Mouse (Mus musculus): Measurements from ENCODE around the gene Gigyf1. TPM values are rescaled to one million over a fixed set of nuclear protein-coding genes. Genes with fewer than 3 reads are reported as not detected.
A peak's percentile ranks its signal among the peaks of the same experiment; 100 is the strongest.

The Gigyf1 gene
- total RNA-seq, 1 experiment = 24.7 TPM

DNA sequence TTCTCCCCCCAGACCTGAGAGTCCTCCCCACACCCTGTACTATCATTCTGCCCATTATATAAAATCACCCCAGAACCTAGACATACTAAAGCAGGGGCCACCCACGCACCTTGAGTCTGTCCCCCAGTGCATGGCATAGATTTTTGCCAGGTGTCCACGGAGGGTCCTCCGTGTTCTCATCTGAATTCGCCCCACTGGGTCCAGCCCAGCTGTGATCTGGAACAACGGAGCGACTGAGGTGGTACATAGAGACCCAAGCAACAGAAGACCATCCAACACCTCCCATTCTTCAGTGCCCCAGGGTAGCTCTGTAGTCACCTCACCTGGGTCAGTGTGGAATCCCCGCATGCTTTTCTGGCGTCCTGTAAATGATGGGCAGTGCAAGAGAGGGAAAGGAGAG, 11.7 kb downstream of the Gigyf1 start:
- Histone ChIP-seq H3K4me1 (ENCODE audit: control insufficient read depth in 2 of 2, insufficient read depth in 2 of 2, low read length in 2 of 2, poor library complexity in 1 of 2) (peaks cover 0 to 17% of the 10 kb centered on the region in 2 experiments; a peak in 2 of 4 replicates), H3K27ac (ENCODE audit: insufficient read depth, low read depth, low read length, poor library complexity, severe bottlenecking) (no peak overlapping the region), H3K4me3 (ENCODE audit: insufficient read depth in 1 of 2, low read depth in 1 of 2, low read length in 2 of 2, poor library complexity in 1 of 2, severe bottlenecking in 1 of 2) (0 out of 4 replicates have a peak overlapping the region, but pooled peaks have one; percentile 28 to 86), H3K36me3 (ENCODE audit: control insufficient read depth, insufficient read depth, low read length, poor library complexity, severe bottlenecking) (peaks cover 41% of the 10 kb centered on the region), H3K9me3 (ENCODE audit: control insufficient read depth, insufficient read depth, low read depth, low read length) (no peaks in the 10 kb centered on the region), H3K9ac (ENCODE audit: insufficient read depth, low read depth, low read length, poor library complexity, severe bottlenecking) (no peak overlapping the region)
- TF ChIP-seq CHD2 (IDR thresholded peaks at IDR 0.05; ENCODE audit: low read depth, low read length) (no peak), HCFC1 (IDR thresholded peaks at IDR 0.05; ENCODE audit: borderline replicate concordance, insufficient read depth, low read length) (no peak), MAFK (IDR thresholded peaks at IDR 0.05; ENCODE audit: insufficient read depth, low read depth, low read length) (no peak), ZC3H11A (IDR thresholded peaks at IDR 0.05; ENCODE audit: borderline replicate concordance, low read depth, low read length) (no peak), ZNF384 (IDR thresholded peaks at IDR 0.05; ENCODE audit: low read depth, low read length) (no peak)
- in situ Hi-C loops (cut with MboI; ENCODE audit: low sequenced_read_pairs in 2 of 2, unreplicated experiment in 2 of 2) = no loop called here
- DNase-seq (ENCODE audit: low read depth, low spot score) = no peak

DNA sequence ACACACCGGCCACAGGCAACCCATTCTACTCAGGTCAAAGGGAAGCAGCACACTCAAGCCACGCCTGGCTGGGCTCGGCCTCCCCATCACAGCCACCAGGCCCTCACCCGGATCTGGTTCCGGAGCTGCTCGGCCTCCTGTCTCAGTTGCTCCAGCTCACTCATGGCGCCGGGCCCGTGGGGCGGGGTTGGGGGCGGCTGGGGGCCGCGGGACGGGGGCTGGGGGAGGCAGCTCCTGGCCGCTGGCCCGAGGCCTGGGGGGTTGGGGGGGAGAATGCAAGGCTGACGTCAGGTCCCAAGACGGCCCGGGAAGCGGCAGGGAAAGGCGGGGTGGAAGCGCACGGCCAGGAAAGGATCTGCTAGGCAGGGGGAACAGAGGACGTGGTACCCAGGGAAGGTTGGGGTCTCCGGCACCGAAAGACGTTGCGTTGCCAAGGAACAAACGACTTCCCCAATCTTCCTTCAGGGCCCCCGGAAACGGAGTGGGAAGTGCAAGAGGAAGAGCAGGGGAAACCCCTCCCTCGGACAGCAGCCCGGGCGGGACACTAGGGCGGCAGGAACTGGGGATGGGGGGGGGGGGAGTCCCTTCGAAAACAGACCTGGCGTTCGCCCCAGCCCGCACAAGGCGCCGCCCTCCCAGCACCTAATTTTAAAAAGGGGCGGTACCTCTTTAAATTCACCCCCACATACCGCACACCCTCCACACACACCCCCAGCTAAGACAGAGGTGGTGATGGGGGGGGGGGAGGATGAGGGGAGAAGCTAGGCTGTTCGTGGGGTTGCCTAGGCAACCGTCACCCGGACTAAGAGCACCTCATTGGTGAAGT, 12.5 kb downstream of the Gigyf1 start:
- peak overlapping the region; percentile 50 for H3K9ac ChIP-seq (ENCODE audit: insufficient read depth, low read depth, low read length, poor library complexity, severe bottlenecking)
- peak overlapping the region; percentile 43 to 86 for H3K4me3 ChIP-seq (ENCODE audit: insufficient read depth in 1 of 2, low read depth in 1 of 2, low read length in 2 of 2, poor library complexity in 1 of 2, severe bottlenecking in 1 of 2)
- TF ChIP-seq ZNF384 (IDR thresholded peaks at IDR 0.05; ENCODE audit: low read depth, low read length) = no peak
- TF ChIP-seq HCFC1 (IDR thresholded peaks at IDR 0.05; ENCODE audit: borderline replicate concordance, insufficient read depth, low read length) = no peak
- no peak for TF ChIP-seq MAFK (IDR thresholded peaks at IDR 0.05; ENCODE audit: insufficient read depth, low read depth, low read length)
- no peak for TF ChIP-seq CHD2 (IDR thresholded peaks at IDR 0.05; ENCODE audit: low read depth, low read length)
- no peak for TF ChIP-seq ZC3H11A (IDR thresholded peaks at IDR 0.05; ENCODE audit: borderline replicate concordance, low read depth, low read length)
- H3K36me3 ChIP-seq (ENCODE audit: control insufficient read depth, insufficient read depth, low read length, poor library complexity, severe bottlenecking) = peaks cover 33% of the 10 kb centered on the region
- no peak overlapping the region for H3K27ac ChIP-seq (ENCODE audit: insufficient read depth, low read depth, low read length, poor library complexity, severe bottlenecking)
- in situ Hi-C loops (cut with MboI; ENCODE audit: low sequenced_read_pairs in 2 of 2, unreplicated experiment in 2 of 2) = no loop called here
- H3K9me3 ChIP-seq (ENCODE audit: control insufficient read depth, insufficient read depth, low read depth, low read length) = no peaks in the 10 kb centered on the region
- DNase-seq (ENCODE audit: low read depth, low spot score) = no peak
- H3K4me1 ChIP-seq (ENCODE audit: control insufficient read depth in 2 of 2, insufficient read depth in 2 of 2, low read length in 2 of 2, poor library complexity in 1 of 2) = peaks cover 0 to 15% of the 10 kb centered on the region in 2 experiments; a peak in 2 of 4 replicates

DNA sequence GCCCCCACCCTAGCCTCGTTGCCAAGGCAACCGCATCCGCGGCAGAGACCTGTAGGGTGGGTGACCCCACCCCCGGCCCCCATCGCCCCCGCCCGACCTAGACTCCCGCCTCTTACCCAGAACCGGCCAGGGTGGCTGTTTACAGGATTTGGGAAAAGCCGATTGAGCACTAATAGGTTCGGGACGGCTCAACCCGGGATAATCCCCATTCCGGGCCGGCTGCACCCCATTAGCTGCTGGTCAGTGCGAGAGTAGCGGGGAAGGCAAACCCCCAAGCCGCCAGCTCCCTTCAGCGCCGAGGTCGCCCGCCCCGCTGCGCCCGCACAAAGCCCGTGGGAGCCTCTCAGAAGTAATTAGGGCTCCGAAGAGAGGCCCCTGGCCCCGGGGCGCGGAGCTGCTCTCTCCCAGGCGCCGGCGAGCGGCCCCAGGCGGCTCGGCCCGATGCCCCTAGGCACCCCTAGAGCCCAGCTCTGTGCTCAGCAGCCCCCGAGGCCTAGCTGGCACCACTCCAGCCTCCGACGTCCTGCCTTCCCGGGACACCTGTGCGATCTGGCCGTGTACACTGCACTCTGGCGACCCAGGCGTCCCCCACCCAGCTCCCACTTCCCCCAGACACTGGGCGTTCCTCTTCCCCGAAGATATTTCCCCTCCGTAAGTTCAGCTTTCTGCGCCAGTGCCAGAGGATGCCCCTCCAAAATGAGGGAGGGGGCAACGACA, 13.2 kb downstream of the Gigyf1 start:
- peak overlapping the region; percentile 83; the same call in 1 of the 2 replicates for H3K9ac ChIP-seq (ENCODE audit: insufficient read depth, low read depth, low read length, poor library complexity, severe bottlenecking)
- in situ Hi-C loops (cut with MboI; ENCODE audit: low sequenced_read_pairs in 2 of 2, unreplicated experiment in 2 of 2) = no loop called here
- peaks cover 0 to 9% of the 10 kb centered on the region in 2 experiments; a peak in 2 of 4 replicates for H3K4me1 ChIP-seq (ENCODE audit: control insufficient read depth in 2 of 2, insufficient read depth in 2 of 2, low read length in 2 of 2, poor library complexity in 1 of 2)
- H3K4me3 ChIP-seq (ENCODE audit: insufficient read depth in 1 of 2, low read depth in 1 of 2, low read length in 2 of 2, poor library complexity in 1 of 2, severe bottlenecking in 1 of 2) = peak overlapping the region; percentile 43 to 86
- peaks cover 27% of the 10 kb centered on the region for H3K36me3 ChIP-seq (ENCODE audit: control insufficient read depth, insufficient read depth, low read length, poor library complexity, severe bottlenecking)
- no peaks in the 10 kb centered on the region for H3K9me3 ChIP-seq (ENCODE audit: control insufficient read depth, insufficient read depth, low read depth, low read length)
- no peak overlapping the region for H3K27ac ChIP-seq (ENCODE audit: insufficient read depth, low read depth, low read length, poor library complexity, severe bottlenecking)
- TF ChIP-seq ZC3H11A (IDR thresholded peaks at IDR 0.05; ENCODE audit: borderline replicate concordance, low read depth, low read length) = no peak
- no peak for DNase-seq (ENCODE audit: low read depth, low spot score)

DNA sequence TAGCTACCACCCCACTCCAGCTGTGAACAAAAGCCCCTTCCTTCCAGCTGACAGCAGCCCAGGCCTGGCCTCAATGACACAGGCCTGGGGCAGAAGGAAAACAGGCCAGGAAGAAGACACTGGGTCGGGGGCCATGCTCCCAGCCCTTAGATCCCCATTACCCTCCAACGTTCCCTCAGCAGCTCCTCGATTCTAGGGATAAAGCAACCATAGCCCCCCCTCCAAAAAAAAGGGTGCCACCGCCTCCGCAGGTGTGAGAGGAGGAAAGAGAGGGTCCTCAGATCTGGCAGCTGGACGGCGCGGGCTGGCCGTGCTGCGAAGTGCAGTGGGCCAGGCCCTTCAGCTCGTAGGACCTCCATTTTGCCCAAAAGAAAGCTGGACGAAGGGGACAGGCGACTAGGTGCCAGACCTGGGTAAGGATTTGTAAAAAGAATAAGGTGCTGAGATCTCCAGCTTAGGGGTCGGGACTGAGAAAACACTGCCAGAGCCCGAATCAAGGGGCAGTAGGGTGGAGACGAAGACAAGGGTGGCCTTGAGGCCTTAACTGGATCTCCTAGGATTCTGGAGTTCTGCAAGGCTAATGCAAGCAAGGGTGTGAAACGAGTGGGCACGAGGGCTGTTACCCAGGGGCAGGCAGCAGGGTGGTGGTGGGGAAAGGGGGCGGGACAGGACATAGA, 13.9 kb downstream of the Gigyf1 start:
- Histone ChIP-seq H3K4me1 (ENCODE audit: control insufficient read depth in 2 of 2, insufficient read depth in 2 of 2, low read length in 2 of 2, poor library complexity in 1 of 2) (peaks cover 0 to 7% of the 10 kb centered on the region in 2 experiments; a peak in 2 of 4 replicates), H3K4me3 (ENCODE audit: insufficient read depth in 1 of 2, low read depth in 1 of 2, low read length in 2 of 2, poor library complexity in 1 of 2, severe bottlenecking in 1 of 2) (peak overlapping the region; percentile 43 to 86), H3K36me3 (ENCODE audit: control insufficient read depth, insufficient read depth, low read length, poor library complexity, severe bottlenecking) (peaks cover 23% of the 10 kb centered on the region), H3K9ac (ENCODE audit: insufficient read depth, low read depth, low read length, poor library complexity, severe bottlenecking) (peak overlapping the region; percentile 83), H3K9me3 (ENCODE audit: control insufficient read depth, insufficient read depth, low read depth, low read length) (no peaks in the 10 kb centered on the region), H3K27ac (ENCODE audit: insufficient read depth, low read depth, low read length, poor library complexity, severe bottlenecking) (no peak overlapping the region)
- no peak for TF ChIP-seq ZC3H11A (IDR thresholded peaks at IDR 0.05; ENCODE audit: borderline replicate concordance, low read depth, low read length)
- no peak for TF ChIP-seq HCFC1 (IDR thresholded peaks at IDR 0.05; ENCODE audit: borderline replicate concordance, insufficient read depth, low read length)
- TF ChIP-seq CHD2 (IDR thresholded peaks at IDR 0.05; ENCODE audit: low read depth, low read length) = no peak
- TF ChIP-seq ZNF384 (IDR thresholded peaks at IDR 0.05; ENCODE audit: low read depth, low read length) = no peak
- no peak for TF ChIP-seq MAFK (IDR thresholded peaks at IDR 0.05; ENCODE audit: insufficient read depth, low read depth, low read length)
- DNase-seq (ENCODE audit: low read depth, low spot score) = no peak
- in situ Hi-C loops (cut with MboI; ENCODE audit: low sequenced_read_pairs in 2 of 2, unreplicated experiment in 2 of 2) = no loop called here
